Mouse (Mus musculus) stomach, postnatal 0 days (tissue): ENCODE results near the gene Etnppl. TPM values are rescaled to one million over a fixed set of nuclear protein-coding genes. Genes with fewer than 3 reads are reported as not detected.
A peak's percentile ranks its signal among the peaks of the same experiment; 100 is the strongest.

Source experiments
- ATAC-seq: fragments of 200-750 bp; cut with Nextera tagmentation; 2 replicates; pipeline ENCODE4 v1.8.0; 2017; ENCODE audit not compliant: low FRiP score, low TSS enrichment
- DNase-seq: peaks from one replicate; pipeline ENCODE4 v3.0.0-alpha.2; 2016; ENCODE audit warnings: low spot score
- H3K27ac ChIP-seq: fragments of 300-500 bp; sonication (generic); replicated peaks from 2 replicates; pipeline ENCODE4 v1.5.1; 2014; ENCODE audit warnings: mild to moderate bottlenecking, control low read depth
- H3K27me3 ChIP-seq: fragments of 300-500 bp; sonication (generic); 2 replicates; pipeline ENCODE4 v1.6.1; 2014; ENCODE audit warnings: low read length; ENCODE audit not compliant: control insufficient read depth, insufficient read depth
- H3K36me3 ChIP-seq: fragments of 300-500 bp; sonication (generic); 2 replicates; pipeline ENCODE4 v1.6.1; 2014; ENCODE audit warnings: low read length, mixed read lengths; ENCODE audit not compliant: control insufficient read depth, insufficient read depth
- H3K4me1 ChIP-seq: fragments of 300-500 bp; sonication (generic); replicated peaks from 2 replicates; pipeline ENCODE4 v1.6.1; 2014; ENCODE audit warnings: antibody characterized with exemption; ENCODE audit not compliant: control insufficient read depth, insufficient read depth
- H3K4me2 ChIP-seq: fragments of 300-500 bp; sonication (generic); replicated peaks from 2 replicates; pipeline ENCODE4 v1.6.1; 2014; ENCODE audit warnings: low read depth, mild to moderate bottlenecking, control low read depth, moderate library complexity
- H3K4me3 ChIP-seq: fragments of 300-500 bp; sonication (generic); 2 replicates; pipeline ENCODE4 v1.5.1; 2014; ENCODE audit warnings: low read depth, low read length, control low read depth
- H3K9ac ChIP-seq: fragments of 300-500 bp; sonication (generic); 2 replicates; pipeline ENCODE4 v1.6.1; 2014; ENCODE audit warnings: mild to moderate bottlenecking, low read length, control low read depth, mixed read lengths
- H3K9me3 ChIP-seq: fragments of 300-500 bp; sonication (generic); 2 replicates; pipeline ENCODE4 v1.6.1; 2016; ENCODE audit warnings: low read length; ENCODE audit not compliant: control insufficient read depth
- CTCF ChIP-seq: IDR thresholded peaks from 2 replicates; pipeline ENCODE4 v1.5.1; 2016; ENCODE audit warnings: antibody characterized with exemption, low read depth, mild to moderate bottlenecking, moderate library complexity
- EP300 ChIP-seq: optimal IDR thresholded peaks from 2 replicates; pipeline ENCODE3; 2016; ENCODE audit warnings: antibody characterized with exemption
- WGBS: fragments of 180-500 bp; shearing (Covaris S2); extraction: QIAGEN DNeasy Blood & Tissue Kit; methylation state at CpG from one replicate; pipeline ENCODE4 v1.1.7; 2014; 5-methylcytosine and 5-hydroxymethylcytosine counted together
- polyA plus RNA-seq: library from polyadenylated mRNA; unstranded; fragments of >200 nt; fragmentation: Nextera tagmentation; extraction: Ambion mirVana; gene quantifications from 2 replicates; pipeline ENCODE4 v1.2.1, GENCODE M21; 2015

Etnppl gene
- polyA plus RNA-seq, 1 experiment from 2014 or later, result 0.04 TPM

- DNase-seq (peak; percentile 23), ATAC-seq (peak; percentile 54; the same call in 1 of the 2 replicates)
- Histone ChIP-seq H3K4me3 (no peak overlapping the region), H3K4me1 (no peaks in the 10 kb centered on the region), H3K9me3 (no peaks in the 10 kb centered on the region), H3K36me3 (no peaks in the 10 kb centered on the region), H3K27ac (0 out of 2 replicates have a peak overlapping the region, but pooled peaks have one; percentile 13), H3K4me2 (no peak overlapping the region), H3K9ac (no peak overlapping the region), H3K27me3 (no peaks in the 10 kb centered on the region)
- 61% methylated on average over 9 of the region's 9 CpGs for WGBS
- TF ChIP-seq EP300 (no peak), CTCF (no peak)
Observed at GRCm38 (mm10) chr3:130682183-130682582, 64.9 kb downstream of the Etnppl start.

- no peak for ATAC-seq
- no peak overlapping the region for H3K4me2 ChIP-seq
- H3K27me3 ChIP-seq, result no peaks in the 10 kb centered on the region
- H3K9me3 ChIP-seq, result no peaks in the 10 kb centered on the region
- no peaks in the 10 kb centered on the region for H3K4me1 ChIP-seq
- no peaks in the 10 kb centered on the region for H3K36me3 ChIP-seq
- no peak for DNase-seq
- no peak overlapping the region for H3K4me3 ChIP-seq
- 83% methylated on average over 8 of the region's 8 CpGs for WGBS
- H3K27ac ChIP-seq, result no peak overlapping the region
- no peak overlapping the region for H3K9ac ChIP-seq
- TF ChIP-seq EP300 (no peak), CTCF (no peak)
Observed at GRCm38 (mm10) chr3:130683836-130684235, 66.6 kb downstream of the Etnppl start.

- no peak overlapping the region for H3K4me3 ChIP-seq
- H3K27me3 ChIP-seq, result no peaks in the 10 kb centered on the region
- no peak overlapping the region for H3K9ac ChIP-seq
- no peak overlapping the region for H3K27ac ChIP-seq
- no peaks in the 10 kb centered on the region for H3K9me3 ChIP-seq
- no peak overlapping the region for H3K4me2 ChIP-seq
- no peaks in the 10 kb centered on the region for H3K36me3 ChIP-seq
- TF ChIP-seq CTCF (no peak), EP300 (no peak)
- no peak for DNase-seq
- 78% methylated on average over 9 of the region's 9 CpGs for WGBS
- H3K4me1 ChIP-seq, result no peaks in the 10 kb centered on the region
- ATAC-seq, result no peak
Observed at GRCm38 (mm10) chr3:130684276-130685013, 67.2 kb downstream of the Etnppl start.

- H3K27me3 ChIP-seq, result no peaks in the 10 kb centered on the region
- DNase-seq (no peak), ATAC-seq (no peak)
- H3K4me2 ChIP-seq, result no peak overlapping the region
- no peak for TF ChIP-seq EP300
- TF ChIP-seq CTCF, result no peak
- no peak overlapping the region for H3K27ac ChIP-seq
- H3K36me3 ChIP-seq, result no peaks in the 10 kb centered on the region
- no peaks in the 10 kb centered on the region for H3K4me1 ChIP-seq
- WGBS, result 76% methylated on average over 8 of the region's 8 CpGs
- H3K4me3 ChIP-seq, result no peak overlapping the region
- no peaks in the 10 kb centered on the region for H3K9me3 ChIP-seq
- H3K9ac ChIP-seq, result no peak overlapping the region
Observed at GRCm38 (mm10) chr3:130685014-130685366, 67.7 kb downstream of the Etnppl start.

GRCm38 (mm10) chr3:130687051-130687450 is 69.8 kb downstream of the Etnppl start:
- H3K9me3 ChIP-seq, result no peaks in the 10 kb centered on the region
- ATAC-seq, result no peak
- no peak for TF ChIP-seq CTCF
- no peak for TF ChIP-seq EP300
- WGBS, result 88% methylated on average over 1 of the region's 1 CpGs
- no peak overlapping the region for H3K4me3 ChIP-seq
- H3K4me1 ChIP-seq, result peaks cover 4% of the 10 kb centered on the region; the same call in 1 of the 2 replicates
- no peaks in the 10 kb centered on the region for H3K27me3 ChIP-seq
- no peak for DNase-seq
- no peak overlapping the region for H3K4me2 ChIP-seq
- no peak overlapping the region for H3K27ac ChIP-seq
- H3K36me3 ChIP-seq, result no peaks in the 10 kb centered on the region
- H3K9ac ChIP-seq, result no peak overlapping the region

Other genes with a start within 250 kb of the Etnppl start
- 283 and 300 TPM in 2 replicates for gene Ostc, start 92.0 kb downstream of the Etnppl start, polyA plus RNA-seq
- 793 and 825 TPM in 2 replicates for gene Rpl34, start 113.0 kb downstream of the Etnppl start, polyA plus RNA-seq